Mouse (Mus musculus): ENCODE data around the gene Adgra1.

The Adgra1 gene

GRCm38 (mm10) chr7:139834036-139834435 lies at the start of gene Adgra1:
Adgra1 (plus strand) TSS chr7:139834174.
- Histone ChIP-seq H3K4me1 (replicated peaks; ENCODE audit: low read depth, low read length) (peaks cover 14% of the 10 kb centered on the region), H3K4me3 (replicated peaks; ENCODE audit: low read length) (peak within 1 kb of the TSS; percentile 45), H3K36me3 (ENCODE audit: insufficient read depth, low read length) (no peaks in the 10 kb centered on the region), H3K9me3 (ENCODE audit: low read length) (no peaks in the 10 kb centered on the region; the same call in 1 of the 2 replicates), H3K27me3 (ENCODE audit: insufficient read depth, low read length) (peaks cover 70% of the 10 kb centered on the region)
- no peak for TF ChIP-seq CTCF (conservative IDR thresholded peaks at IDR 0.05; ENCODE audit: low read length)
- no peak for TF ChIP-seq POU5F1 (IDR thresholded peaks at IDR 0.05; ENCODE audit: borderline replicate concordance, low read length)
- no peak for TF ChIP-seq NANOG (IDR thresholded peaks at IDR 0.05; ENCODE audit: borderline replicate concordance, low read length)

- Histone ChIP-seq H3K36me3 (ENCODE audit: insufficient read depth, low read length) (no peaks in the 10 kb centered on the region), H3K4me3 (replicated peaks; ENCODE audit: low read length) (no peak overlapping the region), H3K27me3 (ENCODE audit: insufficient read depth, low read length) (0 out of 2 replicates have a peak, but pooled peaks cover 6% of the 10 kb centered on the region), H3K9me3 (ENCODE audit: low read length) (no peaks in the 10 kb centered on the region), H3K4me1 (replicated peaks; ENCODE audit: low read depth, low read length) (no peaks in the 10 kb centered on the region)
- TF ChIP-seq NANOG (IDR thresholded peaks at IDR 0.05; ENCODE audit: borderline replicate concordance, low read length) (no peak), POU5F1 (IDR thresholded peaks at IDR 0.05; ENCODE audit: borderline replicate concordance, low read length) (no peak), CTCF (conservative IDR thresholded peaks at IDR 0.05; ENCODE audit: low read length) (no peak)
Measured at GRCm38 (mm10) chr7:139787382-139787781, 46.6 kb upstream of the Adgra1 start.

GRCm38 (mm10) chr7:139788927-139789326 lies 45.0 kb upstream of the Adgra1 start:
- Histone ChIP-seq H3K36me3 (ENCODE audit: insufficient read depth, low read length) (no peaks in the 10 kb centered on the region), H3K9me3 (ENCODE audit: low read length) (no peaks in the 10 kb centered on the region), H3K4me3 (replicated peaks; ENCODE audit: low read length) (no peak overlapping the region), H3K27me3 (ENCODE audit: insufficient read depth, low read length) (0 out of 2 replicates have a peak, but pooled peaks cover 6% of the 10 kb centered on the region), H3K4me1 (replicated peaks; ENCODE audit: low read depth, low read length) (no peaks in the 10 kb centered on the region)
- TF ChIP-seq POU5F1 (IDR thresholded peaks at IDR 0.05; ENCODE audit: borderline replicate concordance, low read length): no peak
- TF ChIP-seq CTCF (conservative IDR thresholded peaks at IDR 0.05; ENCODE audit: low read length): no peak
- no peak for TF ChIP-seq NANOG (IDR thresholded peaks at IDR 0.05; ENCODE audit: borderline replicate concordance, low read length)

GRCm38 (mm10) chr7:139789718-139790117 lies 44.3 kb upstream of the Adgra1 start:
- Histone ChIP-seq H3K9me3 (ENCODE audit: low read length) (no peaks in the 10 kb centered on the region), H3K27me3 (ENCODE audit: insufficient read depth, low read length) (0 out of 2 replicates have a peak, but pooled peaks cover 6% of the 10 kb centered on the region), H3K4me3 (replicated peaks; ENCODE audit: low read length) (no peak overlapping the region), H3K4me1 (replicated peaks; ENCODE audit: low read depth, low read length) (no peaks in the 10 kb centered on the region), H3K36me3 (ENCODE audit: insufficient read depth, low read length) (no peaks in the 10 kb centered on the region)
- no peak for TF ChIP-seq NANOG (IDR thresholded peaks at IDR 0.05; ENCODE audit: borderline replicate concordance, low read length)
- no peak for TF ChIP-seq POU5F1 (IDR thresholded peaks at IDR 0.05; ENCODE audit: borderline replicate concordance, low read length)
- TF ChIP-seq CTCF (conservative IDR thresholded peaks at IDR 0.05; ENCODE audit: low read length): no peak

GRCm38 (mm10) chr7:139791601-139792000 lies 42.4 kb upstream of the Adgra1 start:
- no peaks in the 10 kb centered on the region for H3K36me3 ChIP-seq (ENCODE audit: insufficient read depth, low read length)
- no peak overlapping the region for H3K4me3 ChIP-seq (replicated peaks; ENCODE audit: low read length)
- H3K4me1 ChIP-seq (replicated peaks; ENCODE audit: low read depth, low read length): no peaks in the 10 kb centered on the region
- no peaks in the 10 kb centered on the region for H3K9me3 ChIP-seq (ENCODE audit: low read length)
- TF ChIP-seq CTCF (conservative IDR thresholded peaks at IDR 0.05; ENCODE audit: low read length) (no peak), NANOG (IDR thresholded peaks at IDR 0.05; ENCODE audit: borderline replicate concordance, low read length) (no peak), POU5F1 (IDR thresholded peaks at IDR 0.05; ENCODE audit: borderline replicate concordance, low read length) (no peak)
- H3K27me3 ChIP-seq (ENCODE audit: insufficient read depth, low read length): 0 out of 2 replicates have a peak, but pooled peaks cover 6% of the 10 kb centered on the region

GRCm38 (mm10) chr7:139795004-139795605 lies 38.9 kb upstream of the Adgra1 start:
- Histone ChIP-seq H3K4me1 (replicated peaks; ENCODE audit: low read depth, low read length) (no peaks in the 10 kb centered on the region), H3K27me3 (ENCODE audit: insufficient read depth, low read length) (0 out of 2 replicates have a peak, but pooled peaks cover 6% of the 10 kb centered on the region), H3K36me3 (ENCODE audit: insufficient read depth, low read length) (no peaks in the 10 kb centered on the region), H3K9me3 (ENCODE audit: low read length) (no peaks in the 10 kb centered on the region), H3K4me3 (replicated peaks; ENCODE audit: low read length) (no peak overlapping the region)
- TF ChIP-seq CTCF (conservative IDR thresholded peaks at IDR 0.05; ENCODE audit: low read length) (no peak), POU5F1 (IDR thresholded peaks at IDR 0.05; ENCODE audit: borderline replicate concordance, low read length) (no peak), NANOG (IDR thresholded peaks at IDR 0.05; ENCODE audit: borderline replicate concordance, low read length) (no peak)

- H3K36me3 ChIP-seq (ENCODE audit: insufficient read depth, low read length): no peaks in the 10 kb centered on the region
- no peak for TF ChIP-seq POU5F1 (IDR thresholded peaks at IDR 0.05; ENCODE audit: borderline replicate concordance, low read length)
- H3K4me3 ChIP-seq (replicated peaks; ENCODE audit: low read length): no peak overlapping the region
- H3K27me3 ChIP-seq (ENCODE audit: insufficient read depth, low read length): no peaks in the 10 kb centered on the region
- H3K4me1 ChIP-seq (replicated peaks; ENCODE audit: low read depth, low read length): no peaks in the 10 kb centered on the region
- H3K9me3 ChIP-seq (ENCODE audit: low read length): no peaks in the 10 kb centered on the region
Measured at GRCm38 (mm10) chr7:139797186-139798109, 36.5 kb upstream of the Adgra1 start.

- TF ChIP-seq POU5F1 (IDR thresholded peaks at IDR 0.05; ENCODE audit: borderline replicate concordance, low read length): no peak
- TF ChIP-seq CTCF (conservative IDR thresholded peaks at IDR 0.05; ENCODE audit: low read length): no peak
- TF ChIP-seq NANOG (IDR thresholded peaks at IDR 0.05; ENCODE audit: borderline replicate concordance, low read length): no peak
- H3K36me3 ChIP-seq (ENCODE audit: insufficient read depth, low read length): no peaks in the 10 kb centered on the region
- H3K9me3 ChIP-seq (ENCODE audit: low read length): 0 out of 2 replicates have a peak, but pooled peaks cover 4% of the 10 kb centered on the region
- H3K4me3 ChIP-seq (replicated peaks; ENCODE audit: low read length): no peak overlapping the region
- H3K27me3 ChIP-seq (ENCODE audit: insufficient read depth, low read length): peaks cover 22% of the 10 kb centered on the region; the same call in 1 of the 2 replicates
- H3K4me1 ChIP-seq (replicated peaks; ENCODE audit: low read depth, low read length): peaks cover 10% of the 10 kb centered on the region
Measured at GRCm38 (mm10) chr7:139806175-139806601, 27.8 kb upstream of the Adgra1 start.

All from E14TG2a.4 (cell line).